Mouse (Mus musculus) myocyte (in vitro differentiated cells): ENCODE results near the gene Pgm5.

Experiments used
- CEBPB ChIP-seq: IDR thresholded peaks from 2 replicates; pipeline ENCODE4 v1.6.1; 2011; ENCODE audit warnings: mild to moderate bottlenecking, moderate library complexity; ENCODE audit not compliant: poor library complexity, insufficient read depth, severe bottlenecking
- E2F4 ChIP-seq: IDR thresholded peaks from one replicate; pipeline ENCODE4 v1.6.1; 2011; ENCODE audit warnings: mild to moderate bottlenecking, control low read depth, moderate library complexity; ENCODE audit not compliant: insufficient read depth
- MYOD1 ChIP-seq, 3 experiments: IDR thresholded peaks; one replicate each; pipeline ENCODE4 v1.6.1; 2011; ENCODE audit warnings: control low read depth in 2 of 3, low read depth in 2 of 3, mild to moderate bottlenecking in 2 of 3, moderate library complexity in 1 of 3; ENCODE audit not compliant: insufficient read length in 2 of 3, control insufficient read depth in 1 of 3
- MYOG ChIP-seq, 3 experiments: IDR thresholded peaks; one replicate each; pipeline ENCODE4 v1.6.1; 2011; ENCODE audit warnings: control low read depth in 2 of 3, low read depth in 2 of 3, mild to moderate bottlenecking in 2 of 3; ENCODE audit not compliant: insufficient read length in 2 of 3, control insufficient read depth in 1 of 3, insufficient read depth in 1 of 3
- POLR2A ChIP-seq: IDR thresholded peaks from one replicate; pipeline ENCODE4 v1.6.1; 2011; ENCODE audit warnings: low read depth, mild to moderate bottlenecking, control low read depth, moderate library complexity; ENCODE audit not compliant: insufficient read length
- POLR2AphosphoS2 ChIP-seq: IDR thresholded peaks from one replicate; pipeline ENCODE4 v1.6.1; 2011; ENCODE audit warnings: low read depth, control low read depth; ENCODE audit not compliant: insufficient read length
- TCF12 ChIP-seq: IDR thresholded peaks from one replicate; pipeline ENCODE4 v1.6.1; 2011; ENCODE audit warnings: mild to moderate bottlenecking, control low read depth; ENCODE audit not compliant: poor library complexity, insufficient read depth, severe bottlenecking
- USF1 ChIP-seq: IDR thresholded peaks from one replicate; pipeline ENCODE4 v1.6.1; 2011; ENCODE audit warnings: low read depth, mild to moderate bottlenecking, control low read depth, moderate library complexity

GRCm38 (mm10) chr19:24899578-24900544 lies 38.2 kb upstream of the Pgm5 start:
- TF ChIP-seq USF1 = no peak
- no peak for TF ChIP-seq TCF12
- TF ChIP-seq POLR2A = no peak
- TF ChIP-seq POLR2AphosphoS2 = no peak
- no peak for TF ChIP-seq CEBPB
- no peak for TF ChIP-seq E2F4
- no peak for TF ChIP-seq MYOD1 (IDR thresholded peaks at IDR 0.05; ENCODE audit: control insufficient read depth in 1 of 3, insufficient read length in 2 of 3, low read depth in 2 of 3)
- TF ChIP-seq MYOG (IDR thresholded peaks at IDR 0.05; ENCODE audit: control insufficient read depth in 1 of 3, insufficient read depth in 1 of 3, insufficient read length in 2 of 3, low read depth in 2 of 3) = no peak
